Mouse (Mus musculus) NIH3T3 (cell line): ENCODE results near the gene Fam160b1.
A peak's percentile ranks its signal among the peaks of the same experiment; 100 is the strongest.

Source experiments
- DNase-seq: peaks from one replicate; pipeline ENCODE4 v3.0.0-alpha.2; 2012; ENCODE audit warnings: low read depth

Fam160b1 gene

GRCm38 (mm10) chr19:57425296-57425695 lies 64.8 kb downstream of the Fam160b1 start:
- no peak for DNase-seq

DNA sequence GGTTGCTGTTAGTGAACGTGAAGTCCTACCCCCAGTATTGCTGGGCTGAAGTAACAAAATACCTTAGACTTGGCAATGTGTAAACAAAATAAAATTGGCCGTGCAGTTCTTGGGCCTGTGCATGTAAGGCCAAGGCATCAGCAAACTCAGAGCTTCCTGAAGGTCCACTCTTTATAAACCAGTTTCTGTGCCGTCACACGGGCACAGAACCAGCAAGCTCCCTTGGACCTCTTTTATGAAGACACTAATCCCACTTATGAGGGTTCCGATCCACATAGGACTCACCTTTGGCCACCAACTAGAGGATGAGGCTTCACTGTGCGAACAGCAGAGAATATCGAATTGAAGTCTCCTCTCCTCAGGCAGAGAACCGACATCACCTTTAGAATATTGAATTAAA lies 66.4 kb downstream of the Fam160b1 start:
- DNase-seq, result no peak

GRCm38 (mm10) chr19:57427756-57428438 lies 67.4 kb downstream of the Fam160b1 start:
- no peak for DNase-seq

DNA sequence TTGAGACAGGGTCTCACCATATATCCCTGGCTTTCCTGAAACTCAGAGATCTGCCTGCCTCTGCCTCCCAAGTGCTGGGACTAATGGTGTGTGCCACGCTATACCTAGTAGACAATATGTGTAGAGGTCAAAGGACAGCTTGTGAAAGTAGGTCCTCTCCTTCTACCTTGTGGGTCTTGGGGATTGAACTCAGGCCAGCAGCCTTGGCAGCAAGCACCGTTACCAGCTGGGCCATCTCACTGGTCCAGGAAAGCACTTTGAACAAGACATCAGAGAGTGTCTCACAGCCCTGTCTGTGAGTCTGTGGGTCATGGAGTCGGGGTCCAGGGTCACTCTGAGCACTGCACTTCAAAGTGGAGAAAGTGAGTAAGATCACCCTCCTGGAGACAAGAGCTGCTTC lies 68.2 kb downstream of the Fam160b1 start:
- DNase-seq, result no peak

GRCm38 (mm10) chr19:57429926-57430325 lies 69.4 kb downstream of the Fam160b1 start:
- DNase-seq, result no peak

- DNase-seq, result no peak
Observed at GRCm38 (mm10) chr19:57431476-57431875, 71.0 kb downstream of the Fam160b1 start.

DNA sequence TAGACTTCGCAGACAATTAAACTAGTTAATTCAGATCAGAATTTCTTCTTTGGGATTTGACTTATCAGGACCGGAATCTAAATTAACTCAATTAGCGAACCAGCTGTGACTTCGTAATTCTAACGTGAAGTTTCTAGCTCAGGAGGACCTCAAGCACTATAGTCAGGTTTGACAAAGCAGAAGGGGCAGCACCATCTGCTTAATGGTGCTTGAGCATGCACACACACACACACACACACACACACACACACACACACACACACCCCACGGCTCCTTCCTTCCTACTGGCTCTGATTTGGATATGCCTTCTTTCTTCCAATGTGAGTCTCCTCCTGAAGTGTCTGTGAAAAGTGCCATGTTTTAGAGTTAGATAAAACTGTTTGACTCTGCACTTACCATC lies 73.5 kb downstream of the Fam160b1 start:
- DNase-seq, result no peak

DNA sequence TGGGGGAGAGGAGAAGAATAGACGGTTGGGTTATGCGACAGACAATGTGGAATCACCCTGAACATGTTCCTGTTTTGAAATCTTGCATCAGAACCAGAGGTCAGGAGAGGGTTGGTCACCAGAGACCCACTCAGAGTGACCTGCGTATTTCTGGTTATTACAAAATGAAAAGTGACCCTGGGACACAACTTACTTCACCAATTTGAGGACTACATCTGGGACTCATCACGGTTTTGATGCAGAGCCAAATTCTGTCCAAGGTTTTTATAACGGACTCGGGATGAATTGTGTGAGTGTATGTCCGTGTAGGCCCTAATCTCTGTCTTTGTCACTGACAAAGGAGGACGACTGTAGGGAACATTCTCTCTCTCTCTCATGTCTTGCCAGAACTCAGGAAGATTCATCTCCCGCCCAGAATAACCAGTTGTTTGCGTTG lies 76.1 kb downstream of the Fam160b1 start:
- DNase-seq, result peak; percentile 53

- no peak for DNase-seq
Observed at GRCm38 (mm10) chr19:57437042-57437441, 76.6 kb downstream of the Fam160b1 start.
